Mouse (Mus musculus) forebrain, embryonic 15.5 days (tissue): Measurements from ENCODE around the gene Nedd8. TPM values are rescaled to one million over a fixed set of nuclear protein-coding genes. Genes with fewer than 3 reads are reported as not detected.

Source experiments
- ATAC-seq: fragments of 200-750 bp; cut with Nextera tagmentation; replicated peaks from 2 replicates; pipeline ENCODE4 v1.8.0; 2017; ENCODE audit warnings: mild to moderate bottlenecking, moderate TSS enrichment, moderate library complexity
- H3K27ac ChIP-seq: fragments of 300-500 bp; sonication (generic); replicated peaks from 2 replicates; pipeline ENCODE4 v1.5.1; 2015; ENCODE audit warnings: mild to moderate bottlenecking, inconsistent platforms
- H3K27me3 ChIP-seq: fragments of 300-500 bp; sonication (generic); 2 replicates; pipeline ENCODE4 v1.6.1; 2015; ENCODE audit warnings: inconsistent platforms
- H3K36me3 ChIP-seq: fragments of 300-500 bp; sonication (generic); 2 replicates; pipeline ENCODE4 v1.6.1; 2015; ENCODE audit warnings: mild to moderate bottlenecking, inconsistent platforms
- H3K4me1 ChIP-seq: fragments of 300-500 bp; sonication (generic); 2 replicates; pipeline ENCODE4 v1.6.1; 2015; ENCODE audit warnings: inconsistent platforms
- H3K4me2 ChIP-seq: fragments of 300-500 bp; sonication (generic); replicated peaks from 2 replicates; pipeline ENCODE4 v1.6.1; 2015; ENCODE audit warnings: mild to moderate bottlenecking, inconsistent platforms
- H3K4me3 ChIP-seq: fragments of 300-500 bp; sonication (generic); 2 replicates; pipeline ENCODE4 v1.5.1; 2015; ENCODE audit warnings: mild to moderate bottlenecking, inconsistent platforms
- H3K9ac ChIP-seq: fragments of 300-500 bp; sonication (generic); replicated peaks from 2 replicates; pipeline ENCODE4 v1.6.1; 2015; ENCODE audit warnings: mild to moderate bottlenecking, inconsistent platforms
- H3K9me3 ChIP-seq: fragments of 300-500 bp; sonication (generic); 2 replicates; pipeline ENCODE4 v1.6.1; 2016; ENCODE audit warnings: inconsistent platforms
- WGBS: fragments of 180-500 bp; shearing (Covaris S2); methylation state at CpG from one replicate; pipeline ENCODE4 v1.1.7; 2015; ENCODE audit warnings: mixed read lengths; 5-methylcytosine and 5-hydroxymethylcytosine counted together
- polyA plus RNA-seq: library from polyadenylated mRNA; unstranded; fragments of >200 nt; fragmentation: Nextera tagmentation; extraction: Ambion mirVana; gene quantifications from 2 replicates; pipeline ENCODE4 v1.2.1, GENCODE M21; 2015

Nedd8 gene
- polyA plus RNA-seq, 1 experiment from 2014 or later: 563 TPM

DNA sequence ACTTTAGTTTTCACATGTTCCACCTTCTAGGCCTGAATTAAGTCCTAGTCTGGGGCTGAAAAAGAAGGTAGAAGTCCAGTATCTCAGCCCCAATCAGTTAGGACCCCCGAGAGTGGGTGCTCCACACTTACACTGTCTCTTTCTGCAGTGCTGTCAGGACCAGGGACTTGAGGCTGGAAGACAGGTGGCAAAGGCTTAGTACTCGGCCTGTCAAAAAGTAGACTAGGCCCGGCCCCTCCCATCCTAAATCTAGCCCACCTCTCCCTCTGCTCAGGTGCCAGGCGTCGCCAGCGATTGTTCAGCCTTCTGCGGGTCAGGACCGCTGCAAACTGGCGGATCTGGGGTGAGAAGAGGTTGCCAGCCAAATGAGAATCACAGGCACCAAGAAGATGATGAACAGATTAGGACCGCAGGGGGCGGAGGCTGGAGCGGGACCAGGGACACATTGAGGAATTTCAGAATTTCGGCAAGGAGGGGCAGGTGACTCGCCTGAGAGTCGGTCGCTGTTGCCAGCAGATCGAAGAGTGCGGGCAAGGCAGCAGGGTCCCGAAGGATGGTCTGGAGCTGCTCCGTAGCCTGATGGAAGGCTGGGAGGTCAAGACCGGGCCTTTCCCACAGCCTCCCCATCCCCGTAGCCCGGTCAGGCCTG, 36.9 kb downstream of the Nedd8 start:
- ATAC-seq: peak; percentile 85
- peaks cover 67% of the 10 kb centered on the region for H3K36me3 ChIP-seq
- WGBS: 4% methylated on average over 23 of the region's 23 CpGs

DNA sequence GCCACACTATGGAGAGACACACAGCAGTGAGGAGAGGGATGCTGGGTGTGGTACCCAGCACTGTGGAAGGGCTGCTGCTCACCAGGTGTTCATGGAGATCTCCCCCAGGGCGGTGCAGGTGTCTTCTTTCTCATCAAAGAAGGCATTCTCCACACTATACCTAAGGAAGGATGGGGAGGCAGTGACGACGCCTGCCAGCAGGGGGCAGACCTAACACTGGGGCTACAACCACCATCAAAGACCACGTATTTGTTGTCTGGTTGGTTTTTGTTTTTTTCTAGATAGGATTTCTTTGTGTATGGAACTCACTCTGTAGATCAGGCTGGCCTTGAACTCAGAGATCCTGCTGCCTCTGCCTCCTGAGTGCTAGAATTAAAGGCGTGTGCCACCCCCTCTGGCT, 42.6 kb downstream of the Nedd8 start:
- Histone ChIP-seq H3K4me2 (no peak overlapping the region), H3K4me3 (no peak overlapping the region), H3K27me3 (no peaks in the 10 kb centered on the region), H3K9ac (no peak overlapping the region), H3K36me3 (peaks cover 84% of the 10 kb centered on the region), H3K9me3 (no peaks in the 10 kb centered on the region), H3K4me1 (peaks cover 3% of the 10 kb centered on the region), H3K27ac (no peak overlapping the region)
- WGBS: 49% methylated on average over 5 of the region's 5 CpGs
- ATAC-seq: no peak

More for the DNA sequence above, 36.9 kb downstream of the Nedd8 start:
- Histone ChIP-seq H3K27ac (peak overlapping the region; percentile 89), H3K27me3 (no peaks in the 10 kb centered on the region), H3K9ac (peak overlapping the region; percentile 80), H3K4me3 (peak overlapping the region; percentile 77), H3K9me3 (no peaks in the 10 kb centered on the region), H3K4me2 (peak overlapping the region; percentile 91), H3K4me1 (peaks cover 17% of the 10 kb centered on the region)

DNA sequence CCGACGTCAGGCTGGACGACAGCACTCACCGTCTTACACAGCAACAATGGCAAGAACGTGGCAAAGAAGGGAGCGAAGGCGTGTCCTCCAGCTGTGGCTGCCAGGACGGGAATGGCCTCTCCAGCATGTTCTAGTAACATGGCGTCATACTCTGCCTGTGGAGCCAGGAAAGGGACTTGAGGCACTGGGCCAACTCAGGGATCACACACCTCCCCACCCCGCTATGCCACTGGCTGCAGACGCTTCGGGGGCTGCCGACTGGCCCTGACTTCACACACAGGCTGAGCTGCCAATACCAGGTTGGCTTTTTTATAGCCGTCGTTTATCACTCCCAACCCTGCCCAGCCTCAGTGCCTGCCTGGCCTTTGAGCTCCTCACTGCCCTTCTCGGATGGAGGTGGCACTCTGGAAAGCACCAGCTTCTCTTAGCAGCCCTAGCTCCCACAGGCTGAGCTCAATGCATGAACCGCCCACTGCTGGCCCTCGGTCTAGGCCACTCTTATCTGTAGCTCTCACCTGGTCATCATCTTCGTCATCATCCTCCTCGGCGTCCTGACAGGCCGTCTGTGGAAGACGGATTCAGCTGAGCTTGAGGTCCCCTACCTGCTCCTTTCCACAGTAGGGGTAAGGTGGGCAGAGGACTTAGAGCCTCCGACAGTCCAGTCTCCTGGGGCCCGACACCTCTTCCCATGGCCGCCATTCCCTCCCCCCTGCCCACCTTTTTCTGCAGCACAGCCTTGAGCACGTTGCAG, 43.7 kb downstream of the Nedd8 start:
- Histone ChIP-seq H3K4me3 (no peak overlapping the region), H3K27ac (no peak overlapping the region), H3K36me3 (peaks cover 80% of the 10 kb centered on the region), H3K4me2 (no peak overlapping the region), H3K27me3 (no peaks in the 10 kb centered on the region), H3K9me3 (no peaks in the 10 kb centered on the region), H3K4me1 (no peaks in the 10 kb centered on the region), H3K9ac (no peak overlapping the region)
- no peak for ATAC-seq
- WGBS: 92% methylated on average over 27 of the region's 27 CpGs

DNA sequence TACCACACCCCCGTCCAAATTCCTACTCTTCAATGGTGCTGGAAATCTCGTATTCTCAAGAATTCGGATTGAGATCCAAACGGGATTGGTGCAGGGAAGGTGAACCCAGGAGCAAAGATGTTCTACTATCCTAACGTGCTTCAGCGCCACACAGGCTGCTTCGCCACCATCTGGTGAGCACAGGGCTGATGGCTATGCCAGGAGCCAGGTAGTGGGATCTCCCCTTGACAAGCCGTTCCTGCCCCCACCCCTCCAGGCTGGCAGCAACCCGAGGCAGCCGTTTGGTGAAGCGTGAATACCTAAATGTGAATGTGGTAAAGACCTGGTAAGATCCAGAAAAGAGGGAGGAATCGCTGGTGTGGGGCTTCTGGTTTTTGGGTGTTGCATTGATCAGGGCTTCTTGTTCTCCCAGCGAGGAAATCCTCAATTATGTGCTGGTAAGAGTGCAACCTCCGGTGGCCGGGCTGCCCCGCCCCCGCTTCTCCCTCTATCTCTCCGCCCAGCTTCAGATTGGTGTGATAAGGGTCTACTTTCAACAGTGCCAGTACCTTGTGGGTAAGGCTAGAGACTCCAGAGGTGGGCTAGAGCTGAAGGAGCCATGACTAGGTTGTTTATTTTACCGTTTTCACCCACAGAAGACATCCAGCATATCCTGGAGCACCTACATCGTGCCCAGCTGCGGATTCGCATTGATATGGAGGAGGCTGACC, 53.3 kb downstream of the Nedd8 start:
- peak; percentile 59; the same call in 1 of the 2 replicates for ATAC-seq
- H3K9me3 ChIP-seq: no peaks in the 10 kb centered on the region
- peak overlapping the region; percentile 32 for H3K4me3 ChIP-seq
- H3K9ac ChIP-seq: no peak overlapping the region
- no peaks in the 10 kb centered on the region for H3K36me3 ChIP-seq
- H3K27me3 ChIP-seq: no peaks in the 10 kb centered on the region
- H3K27ac ChIP-seq: no peak overlapping the region; the same call in 1 of the 2 replicates
- 53% methylated on average over 22 of the region's 22 CpGs for WGBS
- 0 out of 2 replicates have a peak, but pooled peaks cover 7% of the 10 kb centered on the region for H3K4me1 ChIP-seq
- peak overlapping the region; percentile 28 for H3K4me2 ChIP-seq

DNA sequence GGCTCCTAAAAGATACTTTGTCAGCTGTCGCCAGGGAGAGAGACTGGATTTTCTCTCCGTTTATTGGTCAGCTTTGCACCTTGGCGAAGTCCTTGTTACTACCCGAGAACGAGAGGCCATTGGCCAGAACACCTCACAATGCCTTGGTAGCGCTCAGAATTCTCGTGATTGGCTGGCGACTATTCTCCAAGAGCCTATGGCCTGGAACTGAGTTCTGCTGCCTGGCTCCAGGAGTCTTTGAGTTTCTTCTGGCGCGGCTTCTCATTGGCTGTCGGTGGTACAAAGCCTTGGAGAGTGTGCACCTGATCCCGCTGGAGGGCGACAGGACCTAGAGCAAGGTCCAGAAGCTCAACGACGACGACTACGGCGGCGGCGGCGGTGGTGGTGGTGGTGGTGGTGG, 54.1 kb downstream of the Nedd8 start, which contains the start of gene Rec8:
Gene Rec8, plus strand, starts transcription at position 216 of the 400 bp plus-strand sequence.
- Histone ChIP-seq H3K4me1 (0 out of 2 replicates have a peak, but pooled peaks cover 7% of the 10 kb centered on the region), H3K27me3 (no peaks in the 10 kb centered on the region), H3K36me3 (no peaks in the 10 kb centered on the region), H3K9me3 (no peaks in the 10 kb centered on the region), H3K4me2 (peak within 1 kb of the TSS; percentile 28), H3K4me3 (peak within 1 kb of the TSS; percentile 32), H3K9ac (no peak within 1 kb of the TSS), H3K27ac (no peak within 1 kb of the TSS; the same call in 1 of the 2 replicates)
- ATAC-seq: 0 out of 2 replicates have a peak, but pooled peaks have one; percentile 41
- 25% methylated on average over 21 of the region's 21 CpGs for WGBS

DNA sequence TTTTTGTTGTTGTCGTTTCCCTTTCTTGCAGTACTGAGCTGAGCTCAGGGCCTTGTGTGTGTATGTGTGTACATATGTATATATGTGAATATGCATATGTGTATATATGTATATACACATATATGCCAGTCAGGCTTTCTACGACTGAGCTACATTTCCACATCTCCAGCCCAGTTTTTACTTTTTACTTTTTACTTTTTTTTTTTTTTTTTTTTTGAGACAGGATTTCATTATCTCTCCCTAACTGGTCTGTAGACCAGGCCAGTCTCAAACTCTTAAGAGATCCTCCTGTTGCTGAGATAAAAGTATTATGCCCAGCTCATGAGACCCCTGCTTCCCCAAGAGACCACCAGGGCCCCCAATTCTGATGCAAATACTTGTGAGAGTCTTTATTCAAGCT, 55.1 kb downstream of the Nedd8 start:
- WGBS: 79% methylated on average over 2 of the region's 2 CpGs
- Histone ChIP-seq H3K36me3 (no peaks in the 10 kb centered on the region), H3K4me3 (no peak overlapping the region), H3K27ac (no peak overlapping the region), H3K4me1 (0 out of 2 replicates have a peak, but pooled peaks cover 7% of the 10 kb centered on the region), H3K9me3 (no peaks in the 10 kb centered on the region), H3K27me3 (no peaks in the 10 kb centered on the region), H3K9ac (no peak overlapping the region), H3K4me2 (no peak overlapping the region)
- no peak for ATAC-seq

DNA sequence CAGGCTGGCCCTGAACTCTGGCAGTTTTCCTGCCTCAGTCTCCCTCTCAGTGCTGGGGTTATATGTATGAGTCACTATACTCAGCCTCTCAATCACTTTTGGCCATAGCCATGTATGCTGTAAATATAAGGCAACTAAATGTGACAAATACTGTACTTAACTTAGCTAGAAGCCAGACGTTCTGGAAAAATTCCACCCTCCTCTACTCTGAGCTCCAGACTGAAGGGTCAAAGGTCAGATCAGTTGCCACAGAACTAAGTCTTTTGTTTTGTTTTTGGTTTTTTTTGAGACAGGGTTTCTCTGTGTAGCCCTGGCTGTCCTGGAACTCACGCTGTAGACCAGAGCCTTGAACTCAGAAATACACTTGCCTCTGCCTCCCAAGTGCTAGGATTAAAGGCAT, 56.0 kb downstream of the Nedd8 start:
- no peak for ATAC-seq
- Histone ChIP-seq H3K4me1 (0 out of 2 replicates have a peak, but pooled peaks cover 7% of the 10 kb centered on the region), H3K4me3 (no peak overlapping the region), H3K36me3 (no peaks in the 10 kb centered on the region), H3K4me2 (no peak overlapping the region), H3K9ac (no peak overlapping the region), H3K27me3 (no peaks in the 10 kb centered on the region), H3K27ac (no peak overlapping the region), H3K9me3 (no peaks in the 10 kb centered on the region)
- 52% methylated on average over 2 of the region's 2 CpGs for WGBS

DNA sequence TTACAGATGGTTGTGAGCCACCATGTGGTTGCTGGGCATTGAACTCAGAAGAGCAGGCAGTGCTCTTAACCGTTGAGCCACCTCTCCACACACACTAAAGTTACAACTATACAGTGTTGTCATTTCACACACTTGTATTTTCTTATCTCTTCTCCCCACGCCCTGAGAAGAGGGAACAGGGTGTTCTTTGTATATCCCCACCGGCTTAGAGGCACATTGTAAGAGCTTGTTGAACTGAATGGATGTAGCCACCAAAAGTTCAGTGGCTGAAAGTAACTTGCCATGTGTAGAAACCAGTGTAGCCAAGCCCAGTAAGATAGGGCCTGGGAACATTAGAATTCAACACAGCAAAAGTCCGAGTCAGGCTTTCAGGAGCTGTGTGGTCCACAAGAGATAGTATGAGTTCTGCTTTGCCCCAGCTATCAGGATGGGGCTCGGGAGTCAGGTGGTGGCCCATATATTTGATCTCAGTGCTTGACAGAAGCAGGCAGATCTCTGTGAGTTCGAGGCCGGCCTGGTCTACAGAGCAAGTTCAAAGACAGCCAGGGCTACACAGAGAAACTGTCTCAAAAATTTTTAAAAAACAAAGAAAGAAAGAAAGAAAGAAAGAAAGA, 57.3 kb downstream of the Nedd8 start:
- whole genome bisulfite sequencing: 82% methylated on average over 7 of the region's 7 CpGs
- Histone ChIP-seq H3K4me1 (0 out of 2 replicates have a peak, but pooled peaks cover 7% of the 10 kb centered on the region), H3K4me3 (no peak overlapping the region), H3K36me3 (peaks cover 3% of the 10 kb centered on the region; the same call in 1 of the 2 replicates), H3K27ac (no peak overlapping the region), H3K9me3 (no peaks in the 10 kb centered on the region), H3K27me3 (no peaks in the 10 kb centered on the region), H3K9ac (no peak overlapping the region), H3K4me2 (no peak overlapping the region)
- ATAC-seq: no peak

DNA sequence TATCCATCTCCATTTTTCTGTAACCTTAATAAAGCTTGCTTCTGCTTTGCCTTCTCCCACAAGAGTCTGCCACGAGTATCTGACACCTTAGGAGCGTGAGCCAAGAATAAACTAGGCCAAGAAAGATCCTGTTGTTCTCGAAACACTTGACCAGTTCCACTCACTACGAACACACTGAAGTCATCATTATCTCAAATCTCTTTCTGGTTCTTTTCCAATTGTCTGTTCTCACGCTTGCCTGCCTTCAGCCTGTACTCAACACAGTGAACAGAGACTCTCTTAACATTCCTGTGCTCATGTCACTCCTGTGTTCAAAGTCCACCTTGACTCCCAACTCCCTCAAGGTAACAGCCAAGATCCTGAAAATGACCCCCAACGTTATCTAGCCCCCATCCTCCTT, 58.6 kb downstream of the Nedd8 start:
- no peak for ATAC-seq
- 65% methylated on average over 6 of the region's 6 CpGs for WGBS

More for the DNA sequence above, 58.6 kb downstream of the Nedd8 start:
- no peak overlapping the region for H3K4me3 ChIP-seq
- H3K36me3 ChIP-seq: peaks cover 16% of the 10 kb centered on the region
- 0 out of 2 replicates have a peak, but pooled peaks cover under 1% of the 10 kb centered on the region for H3K4me1 ChIP-seq
- H3K4me2 ChIP-seq: no peak overlapping the region
- H3K9me3 ChIP-seq: no peaks in the 10 kb centered on the region
- no peaks in the 10 kb centered on the region for H3K27me3 ChIP-seq
- no peak overlapping the region for H3K27ac ChIP-seq
- no peak overlapping the region for H3K9ac ChIP-seq
